Mouse (Mus musculus): Measurements from ENCODE around the gene Prrc2b.

The Prrc2b gene

DNA sequence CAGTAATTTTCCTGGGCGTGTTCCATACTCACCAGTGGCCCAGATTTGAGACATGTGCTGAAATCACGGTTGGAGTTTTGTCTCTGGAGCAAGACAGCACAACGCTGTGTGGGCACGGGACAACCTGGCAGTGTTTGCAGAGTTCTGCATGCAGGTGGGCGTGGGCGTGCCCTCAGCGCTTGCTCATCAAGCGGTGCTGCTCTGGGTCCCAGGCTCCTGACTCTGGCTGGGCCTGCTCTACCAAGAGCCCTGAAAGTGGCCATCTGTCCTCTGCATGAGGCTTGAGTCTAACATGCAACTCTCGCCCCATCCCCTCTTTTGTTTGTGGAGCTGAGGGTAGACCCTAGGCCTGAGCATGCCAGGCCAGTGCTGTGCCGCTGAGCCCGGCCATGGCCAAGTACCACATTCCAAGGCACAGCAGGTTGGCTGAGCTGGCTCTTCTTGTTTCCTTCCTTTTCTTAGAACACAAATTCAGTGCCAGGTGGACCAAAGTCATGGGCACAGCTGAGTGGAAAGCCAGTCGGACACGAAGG lies 36.2 kb downstream of the Prrc2b start:
- DNase-seq (ENCODE audit: low read depth): no peak

DNA sequence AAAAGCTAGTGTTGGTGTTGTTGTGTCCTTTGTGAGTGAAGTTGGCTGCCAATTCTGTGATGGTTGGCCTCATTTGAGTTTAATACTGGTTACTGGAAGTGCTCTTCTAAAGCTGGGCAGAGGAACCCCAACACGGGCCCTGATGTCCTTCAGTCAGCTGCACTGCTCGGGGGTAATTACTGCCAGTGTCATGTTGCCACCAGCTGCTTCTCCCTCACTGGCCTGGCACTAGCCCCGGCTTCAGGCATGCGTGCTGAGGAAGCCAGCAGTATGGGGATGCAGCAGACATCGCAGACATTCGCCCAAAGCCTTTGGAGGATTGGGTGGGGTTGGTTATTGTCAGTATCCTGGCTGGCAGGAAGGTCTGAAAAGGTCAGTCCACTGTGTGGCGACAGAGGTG lies 36.8 kb downstream of the Prrc2b start:
- no peak for DNase-seq (ENCODE audit: low read depth)

DNA sequence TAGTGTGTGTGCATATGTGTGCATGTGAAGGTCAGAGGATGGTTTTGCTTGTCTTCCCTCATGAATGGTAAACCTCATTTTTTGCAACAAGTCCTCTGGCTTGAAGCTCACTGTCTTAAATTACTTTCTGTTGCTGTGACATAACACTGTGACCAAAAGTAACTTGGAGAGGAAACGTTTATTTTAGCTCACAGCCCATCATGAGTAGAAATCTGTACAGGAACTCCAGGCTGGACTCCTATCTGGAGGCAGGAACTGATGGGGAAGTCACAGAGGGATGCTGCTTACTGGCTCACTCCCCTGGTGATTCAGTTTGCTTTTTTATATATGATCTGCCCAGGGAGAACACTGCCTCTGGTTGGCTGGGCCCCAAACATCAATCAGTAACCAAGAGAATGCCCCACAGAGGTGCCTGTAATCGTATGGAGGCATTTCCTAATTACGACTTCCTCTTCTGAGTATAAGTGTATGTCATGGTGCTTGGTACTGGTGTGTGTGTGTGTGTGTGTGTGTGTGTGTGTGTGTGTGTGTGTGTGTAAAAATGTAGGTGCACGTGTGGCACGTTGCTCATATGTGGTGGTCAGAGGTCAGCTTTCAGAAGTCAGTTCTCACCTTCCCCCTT lies 38.3 kb downstream of the Prrc2b start:
- DNase-seq (ENCODE audit: low read depth): no peak

DNA sequence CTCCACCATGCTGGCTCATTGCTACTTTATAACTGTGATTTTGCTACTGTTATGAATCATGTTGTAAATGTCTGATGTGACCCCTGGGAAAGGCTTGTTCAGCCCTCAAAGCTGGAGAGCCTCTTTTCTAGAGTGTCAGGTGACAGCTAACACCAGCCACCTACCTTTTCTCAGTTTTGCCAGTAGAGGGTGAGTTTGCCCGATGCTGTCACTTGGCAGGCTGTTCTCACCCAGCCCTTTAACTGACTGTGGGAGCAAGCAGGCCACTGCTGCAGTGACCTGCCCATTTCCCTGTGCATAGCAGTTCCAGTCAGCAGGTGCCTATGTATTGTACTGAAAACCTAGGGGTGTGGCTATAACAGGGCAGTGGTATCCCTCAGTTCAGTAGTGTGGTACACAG lies 39.7 kb downstream of the Prrc2b start:
- no peak for DNase-seq (ENCODE audit: low read depth)

DNA sequence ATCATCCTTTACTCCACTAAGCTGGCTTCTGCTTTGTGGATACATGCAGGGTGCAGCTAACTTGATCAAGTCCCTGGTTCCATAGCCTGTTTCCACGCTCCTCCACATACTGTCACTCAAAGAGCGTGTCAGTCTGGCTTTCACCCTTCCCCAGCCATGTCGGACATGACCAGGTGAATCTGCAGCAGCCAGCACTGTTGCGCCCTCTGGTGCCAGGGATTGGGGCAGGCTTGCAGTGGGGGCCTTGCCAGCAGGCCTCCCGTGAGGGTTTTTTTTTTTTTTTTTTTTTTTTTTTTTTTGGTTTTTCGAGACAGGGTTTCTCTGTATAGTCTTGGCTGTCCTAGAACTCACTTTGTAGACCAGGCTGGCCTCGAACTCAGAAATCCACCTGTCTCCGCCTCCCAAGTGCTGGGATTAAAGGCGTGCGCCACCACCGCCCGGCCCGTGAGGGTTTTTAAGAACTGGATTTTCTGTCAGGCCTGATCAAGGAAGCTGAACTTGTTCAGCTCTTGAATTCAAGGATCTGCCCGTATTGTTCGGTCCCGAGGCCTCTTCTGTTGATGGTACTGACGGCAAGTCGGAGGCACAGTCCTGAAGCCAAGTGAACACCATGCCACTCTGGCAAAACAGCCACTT lies 41.1 kb downstream of the Prrc2b start:
- DNase-seq (ENCODE audit: low read depth): peak; percentile 33

DNA sequence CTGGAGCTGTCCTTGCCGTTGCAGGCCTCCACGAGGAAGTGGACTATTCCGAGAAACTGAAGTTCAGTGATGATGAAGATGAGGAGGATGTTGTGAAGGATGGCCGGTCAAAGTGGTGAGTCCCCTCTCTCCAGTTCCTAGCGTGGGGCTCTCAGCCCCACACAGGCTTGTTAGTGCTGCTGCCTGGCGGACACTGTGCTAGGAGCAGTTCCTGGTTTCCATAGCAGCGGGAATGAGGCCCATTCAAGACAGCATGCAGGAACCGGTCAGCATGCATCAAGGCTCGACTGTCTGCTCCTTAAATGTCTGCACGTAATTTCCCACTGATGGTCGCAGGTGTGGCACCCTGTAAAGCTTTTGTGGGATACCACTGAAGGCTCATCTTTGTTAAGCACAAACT lies 48.1 kb downstream of the Prrc2b start:
- DNase-seq (ENCODE audit: low read depth): no peak

DNA sequence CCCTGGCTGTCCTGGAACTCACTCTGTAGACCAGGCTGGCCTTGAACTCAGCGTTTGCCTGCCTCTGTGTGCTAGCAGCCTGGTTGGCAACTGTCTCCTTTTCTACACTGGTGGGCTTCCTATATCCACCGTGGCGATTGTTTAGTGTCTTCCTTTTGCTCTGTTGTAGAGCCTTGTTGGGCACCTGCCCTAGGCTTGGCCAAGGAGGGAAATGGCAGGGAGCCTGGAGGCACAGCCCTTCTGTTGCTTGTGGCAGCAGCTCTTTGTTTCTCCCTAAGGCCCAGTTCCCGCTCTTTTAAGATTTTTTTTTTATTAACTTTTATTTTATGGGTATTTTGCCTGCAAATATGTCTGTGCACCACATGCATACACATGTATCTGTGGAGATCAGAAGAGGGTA lies 49.2 kb downstream of the Prrc2b start:
- no peak for DNase-seq (ENCODE audit: low read depth)

DNA sequence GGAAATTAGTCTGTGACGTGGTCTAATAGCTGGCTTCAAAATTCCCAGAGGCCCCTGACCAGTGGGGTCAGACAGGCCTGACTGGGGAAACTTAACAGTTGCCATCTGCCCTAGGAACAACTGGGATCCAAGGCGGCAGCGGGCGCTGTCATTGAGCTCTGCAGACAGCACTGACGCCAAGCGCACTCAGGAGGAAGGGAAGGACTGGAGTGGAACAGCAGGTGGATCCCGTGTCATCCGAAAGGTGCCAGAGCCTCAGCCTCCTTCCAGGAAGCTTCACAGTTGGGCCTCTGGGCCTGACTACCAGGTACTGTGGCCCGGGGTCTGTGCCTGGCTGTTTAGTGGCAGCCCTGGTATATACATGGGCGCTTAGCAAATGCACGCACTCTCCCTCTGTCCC lies 49.8 kb downstream of the Prrc2b start:
- DNase-seq (ENCODE audit: low read depth): no peak

DNA sequence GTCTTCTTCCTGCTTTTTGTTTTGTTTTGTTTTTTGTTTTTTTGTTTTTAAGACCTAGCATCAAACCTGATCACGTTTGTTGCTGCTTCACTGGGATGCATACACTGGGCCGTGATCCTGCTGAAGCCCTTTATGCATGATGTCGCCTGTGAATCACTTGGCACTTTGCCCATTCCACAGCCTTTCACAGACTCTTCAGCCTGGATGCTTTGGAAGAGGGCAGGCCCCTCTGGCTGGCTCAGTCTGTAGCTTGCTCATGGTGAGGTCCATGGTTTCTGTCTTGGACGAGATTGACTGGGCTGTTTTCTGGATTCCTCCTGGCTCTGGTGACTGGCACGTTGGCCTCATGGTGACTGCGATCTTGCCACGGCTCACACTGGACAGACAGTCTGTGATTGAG lies 50.6 kb downstream of the Prrc2b start:
- DNase-seq (ENCODE audit: low read depth): no peak

DNA sequence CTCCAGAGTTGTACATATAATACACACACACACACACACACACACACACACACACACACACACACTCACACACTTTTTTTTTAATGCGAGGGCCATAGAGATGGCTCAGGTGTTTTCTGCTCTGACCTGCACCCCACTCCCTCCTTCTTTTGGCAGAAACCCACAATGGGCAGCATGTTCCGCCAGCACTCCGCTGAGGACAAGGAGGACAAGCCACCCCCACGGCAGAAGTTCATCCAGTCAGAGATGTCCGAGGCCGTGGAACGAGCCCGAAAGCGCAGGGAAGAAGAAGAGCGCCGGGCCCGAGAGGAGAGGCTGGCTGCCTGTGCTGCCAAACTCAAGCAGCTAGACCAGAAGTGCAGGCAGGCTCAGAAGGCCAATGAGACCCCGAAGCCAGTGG lies 53.0 kb downstream of the Prrc2b start:
- no peak for DNase-seq (ENCODE audit: low read depth)

DNA sequence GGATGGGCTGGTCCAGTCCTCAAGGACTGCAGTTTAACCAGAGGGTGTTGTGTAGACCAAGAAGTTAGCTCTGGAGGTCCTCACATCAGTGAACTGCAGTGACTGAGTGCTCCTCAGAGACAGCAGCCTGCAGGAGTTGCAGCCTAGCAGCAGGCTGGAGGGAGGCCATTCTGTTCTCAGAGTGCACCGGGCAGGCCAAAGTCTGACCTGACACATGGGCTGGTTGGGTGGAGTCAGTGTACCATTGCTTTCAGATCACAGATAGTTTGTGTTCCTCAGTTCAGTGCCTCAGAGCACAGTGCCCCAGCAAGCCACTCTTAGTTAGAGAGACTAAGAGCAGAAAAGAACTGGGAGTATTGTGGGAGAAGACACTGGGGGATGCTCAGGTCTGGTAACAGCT lies 56.8 kb downstream of the Prrc2b start:
- DNase-seq (ENCODE audit: low read depth): no peak

DNA sequence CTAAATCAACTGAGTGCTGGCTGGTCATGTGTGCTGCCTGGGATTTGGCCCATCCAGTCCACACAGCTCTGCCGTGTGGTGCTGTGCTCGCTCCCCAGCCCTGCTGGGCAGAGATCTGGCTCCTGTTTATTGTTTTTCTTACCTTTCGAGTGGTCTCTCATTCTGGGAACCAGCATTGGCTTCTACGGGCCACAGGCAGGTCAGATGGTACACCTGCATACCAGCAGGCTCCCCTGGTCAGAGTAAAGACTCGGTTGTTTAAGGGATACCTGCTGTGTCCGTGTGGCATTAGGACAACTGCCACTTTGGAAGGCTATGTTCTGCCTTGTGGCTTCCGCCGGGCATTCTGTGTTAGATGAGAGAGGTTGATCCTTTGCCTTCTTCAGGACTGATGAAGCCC lies 60.8 kb downstream of the Prrc2b start:
- no peak for DNase-seq (ENCODE audit: low read depth)

DNA sequence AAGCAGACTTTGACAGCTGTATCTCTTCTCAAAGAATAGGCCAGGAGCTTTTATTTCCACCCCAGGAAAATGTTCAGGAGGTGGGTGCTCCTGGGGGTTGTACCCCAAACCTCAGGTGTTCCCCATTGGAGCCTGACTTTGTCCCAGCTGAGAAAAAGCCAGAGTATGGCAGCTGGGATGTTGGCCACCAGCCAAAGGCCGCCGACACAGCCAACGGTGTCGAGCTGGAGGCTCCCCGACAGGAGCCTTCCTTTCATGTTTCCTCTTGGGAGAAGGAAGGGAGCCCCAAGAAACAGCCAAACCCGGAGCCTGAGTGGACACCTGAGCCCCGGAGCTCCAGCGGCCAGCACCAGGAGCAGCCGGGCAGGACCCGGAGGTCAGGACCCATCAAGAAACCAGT lies 62.1 kb downstream of the Prrc2b start:
- DNase-seq (ENCODE audit: low read depth): no peak

DNA sequence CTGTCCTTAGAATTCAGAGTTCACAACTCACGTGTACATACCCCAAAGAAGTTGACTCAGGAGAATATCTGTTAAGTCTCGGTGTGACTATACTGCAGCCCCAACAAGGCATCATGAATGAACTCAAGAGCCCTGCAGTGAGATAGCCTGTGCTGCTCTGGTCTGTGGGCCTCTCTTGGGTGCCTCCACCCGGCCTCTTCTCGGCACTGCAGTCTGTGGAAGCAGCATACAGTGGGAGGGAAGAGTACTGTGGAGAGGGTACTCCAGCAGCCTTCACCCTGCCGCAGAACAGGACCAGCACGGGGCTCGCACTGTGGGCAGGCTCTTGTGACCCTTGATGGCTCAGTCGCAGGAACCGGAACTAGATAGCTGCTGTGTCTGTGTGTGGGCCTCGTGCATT lies 64.7 kb downstream of the Prrc2b start:
- DNase-seq (ENCODE audit: low read depth): no peak

DNA sequence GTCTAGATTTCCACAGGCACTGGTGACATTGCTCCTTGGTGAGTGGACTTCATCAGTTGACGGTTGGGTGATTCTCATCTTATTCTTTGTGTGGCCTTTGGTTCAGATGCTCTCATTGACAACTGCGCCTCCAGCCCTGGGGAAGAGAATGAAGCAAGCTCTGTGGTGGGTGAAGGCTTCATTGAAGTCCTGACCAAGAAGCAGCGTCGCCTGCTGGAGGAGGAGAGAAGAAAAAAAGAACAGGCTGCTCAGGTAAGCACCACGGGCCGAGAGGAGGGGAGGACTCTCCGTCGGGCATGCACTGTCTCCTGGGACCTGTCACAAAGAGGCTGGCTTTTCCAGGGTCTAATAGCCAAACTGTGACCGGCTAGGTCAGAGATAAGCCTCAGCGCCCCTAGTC lies 65.6 kb downstream of the Prrc2b start:
- DNase-seq (ENCODE audit: low read depth): no peak

DNA sequence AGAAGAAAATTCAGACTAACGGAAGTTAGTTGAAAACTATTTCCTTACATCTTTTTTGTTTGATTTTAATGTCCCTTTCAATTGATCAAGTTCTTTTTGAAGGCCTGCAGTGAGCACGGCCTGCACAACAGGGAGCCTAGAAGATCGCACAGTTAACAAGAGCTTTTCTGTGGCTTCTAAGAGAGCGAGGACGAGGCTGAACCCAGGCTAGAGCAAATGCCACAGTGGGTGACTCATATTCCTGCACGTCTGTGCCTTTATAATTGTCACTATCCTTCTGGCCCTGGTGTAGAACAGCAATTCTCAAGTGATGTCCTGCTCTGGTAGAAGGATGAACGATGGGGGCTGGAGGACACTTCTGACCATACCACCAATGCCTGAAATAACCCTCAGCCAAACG lies 66.8 kb downstream of the Prrc2b start:
- no peak for DNase-seq (ENCODE audit: low read depth)

DNA sequence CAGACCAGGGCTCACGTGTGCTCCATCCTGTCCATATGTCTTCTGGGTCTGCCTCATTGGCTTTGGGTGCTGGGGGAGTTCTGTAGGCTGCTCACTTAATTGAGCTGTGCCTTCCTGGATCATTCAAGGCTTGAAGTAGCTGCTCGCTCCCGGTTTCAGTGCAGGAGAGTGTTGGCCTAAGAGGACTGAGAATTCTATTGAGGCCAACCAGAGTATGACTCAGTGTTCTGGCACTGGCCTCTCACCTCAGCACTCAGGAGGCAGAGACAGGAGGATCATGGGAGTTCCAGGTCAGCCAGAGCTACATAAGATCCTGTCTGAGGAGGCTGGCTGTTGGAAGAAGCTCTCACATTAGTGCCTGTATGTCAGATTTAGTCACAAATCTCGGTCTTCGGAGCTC lies 67.2 kb downstream of the Prrc2b start:
- DNase-seq (ENCODE audit: low read depth): no peak

DNA sequence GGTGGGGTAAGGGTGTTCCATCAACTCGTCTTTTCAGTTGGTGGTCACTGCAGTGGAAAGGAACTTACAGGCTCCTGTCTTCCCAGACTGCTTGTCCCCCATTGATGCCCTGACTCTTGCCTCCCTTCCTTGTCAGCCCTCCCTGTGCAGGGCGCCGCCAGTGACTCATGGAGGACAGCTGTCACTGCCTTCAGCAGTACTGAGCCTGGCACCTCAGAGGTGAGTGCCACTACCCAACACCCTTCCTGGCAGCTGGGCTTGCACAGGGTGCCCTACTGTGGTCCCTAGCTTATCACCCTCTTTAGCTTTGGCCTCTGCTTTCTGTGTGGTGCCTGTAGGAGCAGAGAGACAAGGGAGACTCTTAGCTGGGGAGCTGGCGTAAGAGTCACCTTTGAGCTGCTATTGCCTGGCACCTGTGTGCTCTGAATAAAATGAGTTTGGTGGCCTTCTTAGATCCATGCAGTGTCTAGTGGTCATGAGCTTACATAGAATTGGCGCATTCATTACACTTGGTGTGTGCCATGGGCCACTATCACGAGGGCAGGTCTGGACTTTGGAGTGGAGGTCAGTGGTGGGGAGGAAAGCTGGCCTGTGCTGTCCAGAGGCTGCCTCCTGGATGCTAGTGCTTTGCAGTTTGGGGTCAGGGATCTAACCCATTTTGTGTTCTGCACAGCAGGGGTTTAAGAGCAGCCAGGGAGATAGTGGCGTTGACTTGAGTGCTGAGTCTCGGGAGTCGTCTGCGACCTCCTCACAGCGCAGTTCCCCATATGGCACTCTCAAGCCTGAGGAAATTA lies 67.9 kb downstream of the Prrc2b start:
- DNase-seq (ENCODE audit: low read depth): no peak

DNA sequence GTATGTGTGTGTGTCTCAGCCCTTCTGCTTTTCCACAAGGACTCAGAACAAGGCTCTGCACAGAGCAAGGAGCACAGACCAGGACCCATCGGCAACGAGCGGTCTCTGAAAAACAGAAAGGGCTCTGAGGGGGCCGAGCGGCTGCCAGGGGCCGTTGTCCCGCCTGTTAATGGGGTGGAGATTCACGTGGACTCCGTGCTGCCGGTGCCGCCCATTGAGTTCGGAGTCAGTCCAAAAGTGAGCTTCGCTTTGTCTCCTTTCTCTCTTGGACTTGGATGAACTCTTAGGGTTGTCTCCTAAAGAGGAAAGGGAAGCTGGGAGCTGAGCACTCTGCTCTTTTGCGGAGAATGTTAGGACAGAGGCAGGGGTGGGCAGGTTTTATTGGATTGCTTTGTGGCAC lies 68.6 kb downstream of the Prrc2b start:
- DNase-seq (ENCODE audit: low read depth): no peak

DNA sequence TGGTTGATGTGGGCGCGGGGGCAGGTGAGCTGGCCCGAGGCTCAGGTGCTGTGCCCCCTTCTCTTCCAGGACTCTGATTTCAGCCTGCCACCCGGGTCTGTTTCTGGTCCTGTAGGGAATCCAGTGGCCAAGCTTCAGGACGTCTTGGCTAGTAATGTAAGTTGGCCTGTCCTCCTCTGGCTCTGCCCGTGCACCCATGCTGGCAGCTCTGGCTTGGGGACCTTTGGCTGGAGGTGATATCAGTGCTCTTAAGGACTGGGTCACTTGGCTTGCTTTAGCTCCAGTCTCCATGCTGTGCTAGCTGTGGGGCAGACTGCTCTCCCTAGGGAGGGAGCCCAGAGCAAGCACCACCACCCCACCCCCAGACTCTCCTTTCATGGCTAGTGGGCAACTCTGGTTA lies 69.1 kb downstream of the Prrc2b start:
- DNase-seq (ENCODE audit: low read depth): no peak

DNA sequence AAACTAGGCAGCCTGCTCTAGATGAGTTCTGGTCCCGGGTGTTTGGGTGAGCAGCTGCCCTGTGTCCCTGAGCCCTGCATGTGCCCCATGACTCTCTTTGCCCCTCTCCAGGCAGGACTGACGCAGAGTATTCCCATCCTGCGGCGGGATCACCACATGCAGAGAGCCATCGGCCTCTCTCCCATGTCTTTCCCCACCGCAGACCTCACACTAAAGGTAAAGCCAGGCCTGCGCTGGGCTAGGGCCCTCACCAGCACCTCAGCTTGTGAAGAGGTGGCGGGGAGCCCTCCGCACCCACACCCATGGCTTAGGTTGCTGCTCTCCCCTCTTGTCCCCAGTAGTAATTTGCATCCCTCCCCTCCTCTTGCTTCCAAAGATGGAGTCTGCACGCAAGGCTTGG lies 70.1 kb downstream of the Prrc2b start:
- no peak for DNase-seq (ENCODE audit: low read depth)

DNA sequence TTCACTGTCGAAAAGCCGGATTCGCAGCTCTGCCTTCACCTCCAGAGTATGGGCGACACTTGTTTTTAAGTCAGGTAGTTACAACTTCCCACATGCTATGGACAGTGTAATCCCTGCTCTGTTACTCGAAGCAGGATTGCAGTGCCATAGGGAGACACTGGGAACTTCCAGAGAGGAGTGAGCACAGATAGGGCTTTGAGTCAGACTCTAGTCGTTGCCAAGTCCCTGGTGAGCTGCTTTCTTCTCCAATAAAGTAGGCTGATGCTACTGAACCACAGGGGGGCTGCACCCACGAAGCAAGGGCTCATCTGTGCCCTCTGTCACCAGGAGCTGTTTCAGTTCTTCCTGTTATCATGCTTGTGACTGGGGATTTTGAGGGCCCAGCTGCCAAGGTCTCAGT lies 70.7 kb downstream of the Prrc2b start:
- DNase-seq (ENCODE audit: low read depth): no peak

DNA sequence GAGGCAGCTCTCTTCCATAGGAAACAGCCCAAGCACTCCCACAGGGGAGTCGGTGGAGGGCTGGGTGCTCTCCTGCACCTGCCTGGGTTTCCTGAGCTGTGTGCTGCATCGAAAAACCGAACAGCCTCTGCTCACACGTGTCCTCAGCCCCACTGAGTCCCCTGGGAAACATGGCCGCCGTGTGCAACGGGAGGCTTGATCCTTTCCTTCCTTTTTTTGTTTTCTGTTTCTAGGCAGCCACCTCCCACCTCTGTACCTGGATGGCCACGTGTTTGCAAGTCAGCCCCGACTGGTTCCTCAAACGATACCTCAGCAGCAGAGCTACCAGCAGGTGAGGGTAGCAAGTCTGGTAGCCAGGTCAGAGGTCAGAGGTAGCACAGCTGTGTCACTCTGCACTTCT lies 71.2 kb downstream of the Prrc2b start:
- DNase-seq (ENCODE audit: low read depth): no peak
